Mouse (Mus musculus) adrenal gland, postnatal 14 days (tissue): ENCODE data around the gene Txndc17. TPM values are rescaled to one million over a fixed set of nuclear protein-coding genes. Genes with fewer than 3 reads are reported as not detected.
A peak's percentile ranks its signal among the peaks of the same experiment; 100 is the strongest.
"Not testable (repeated sequence)": the region's sequence is repeated elsewhere in the genome, so short reads cannot be mapped to it uniquely, and the experiment has no call there.

ENCODE experiments used
- DNase-seq: peaks from one replicate; pipeline ENCODE4 v3.0.0; 2021; ENCODE audit warnings: mixed read lengths
- long read RNA-seq, 2 experiments: library from polyadenylated mRNA; stranded (forward); transcript quantifications; one replicate each; pipeline ENCODE4 v2.0.0; 2021
- total RNA-seq: library from RNA; stranded (reverse); gene quantifications from 2 replicates; pipeline ENCODE4 v1.2.3, GENCODE M21; 2021

Gene Txndc17
- total RNA-seq = 72.5 and 75.9 TPM in 2 replicates
- long read RNA-seq, experiment 1, transcript Txndc17-201 (4 exons, 981 nt) = major isoform, 75 of 77 reads
- long read RNA-seq, experiment 1, partial matches to known transcripts = 1 of 77 reads
- long read RNA-seq, experiment 1, other reads (novel, unspliced or antisense) = 1 of 77 reads
- long read RNA-seq, experiment 2, transcript Txndc17-201 (4 exons, 981 nt) = major isoform, 78 of 79 reads
- long read RNA-seq, experiment 2, partial matches to known transcripts = 0 of 79 reads
- long read RNA-seq, experiment 2, other reads (novel, unspliced or antisense) = 1 of 79 reads

- DNase-seq = peak; percentile 92
Measured at GRCm38 (mm10) chr11:72207204-72207833, at the start of gene Txndc17, which contains the start of gene 4933427D14Rik. Gene Txndc17 (plus strand): TSS chr11:72207547. Gene 4933427D14Rik (minus strand): TSS chr11:72207459.

GRCm38 (mm10) chr11:72163198-72163597, 44.1 kb upstream of the Txndc17 start:
- no peak for DNase-seq

GRCm38 (mm10) chr11:72169871-72170270, 37.5 kb upstream of the Txndc17 start:
- no peak for DNase-seq

GRCm38 (mm10) chr11:72171906-72172305, 35.4 kb upstream of the Txndc17 start:
- DNase-seq = not testable (repeated sequence)

GRCm38 (mm10) chr11:72173506-72173905, 33.8 kb upstream of the Txndc17 start:
- no peak for DNase-seq

GRCm38 (mm10) chr11:72174721-72175120, 32.6 kb upstream of the Txndc17 start:
- DNase-seq = no peak

- no peak for DNase-seq
Measured at GRCm38 (mm10) chr11:72175966-72176365, 31.4 kb upstream of the Txndc17 start.

- no peak for DNase-seq
Measured at GRCm38 (mm10) chr11:72176553-72176952, 30.8 kb upstream of the Txndc17 start.

GRCm38 (mm10) chr11:72180556-72180955, 26.8 kb upstream of the Txndc17 start:
- DNase-seq = no peak

GRCm38 (mm10) chr11:72181136-72181535, 26.2 kb upstream of the Txndc17 start:
- no peak for DNase-seq

- DNase-seq = no peak
Measured at GRCm38 (mm10) chr11:72184252-72184651, 23.1 kb upstream of the Txndc17 start.

- no peak for DNase-seq
Measured at GRCm38 (mm10) chr11:72190857-72191256, 16.5 kb upstream of the Txndc17 start.

GRCm38 (mm10) chr11:72194259-72194658, 13.1 kb upstream of the Txndc17 start:
- DNase-seq = no peak

GRCm38 (mm10) chr11:72196506-72196905, 10.8 kb upstream of the Txndc17 start:
- no peak for DNase-seq

GRCm38 (mm10) chr11:72203440-72203839, 3.9 kb upstream of the Txndc17 start:
- DNase-seq = no peak

GRCm38 (mm10) chr11:72205256-72205655, 2.1 kb upstream of the Txndc17 start:
- no peak for DNase-seq

GRCm38 (mm10) chr11:72206341-72207203, 775 bp upstream of the Txndc17 start, which contains the start of gene Gm43951:
Gene Gm43951 (minus strand): TSS chr11:72206840.
- DNase-seq = peak; percentile 62

- DNase-seq = no peak
Measured at GRCm38 (mm10) chr11:72207834-72208377, 559 bp downstream of the Txndc17 start.

GRCm38 (mm10) chr11:72214591-72215409, 7.5 kb downstream of the Txndc17 start:
- DNase-seq = peak; percentile 97

GRCm38 (mm10) chr11:72215410-72215797, 8.1 kb downstream of the Txndc17 start, which contains the start of gene Med31:
Gene Med31 (minus strand): TSS chr11:72215592.
- peak; percentile 88 for DNase-seq

GRCm38 (mm10) chr11:72217116-72217515, 9.8 kb downstream of the Txndc17 start:
- DNase-seq = no peak
